Mouse (Mus musculus) cerebellum, postnatal 10 days (tissue): ENCODE measurements around the gene Smim20.

Experiments
- DNase-seq, 2 experiments: peaks; one replicate each; pipeline ENCODE4 v3.0.0; 2021; ENCODE audit warnings: mixed read lengths in 2 of 2

Gene Smim20

DNA sequence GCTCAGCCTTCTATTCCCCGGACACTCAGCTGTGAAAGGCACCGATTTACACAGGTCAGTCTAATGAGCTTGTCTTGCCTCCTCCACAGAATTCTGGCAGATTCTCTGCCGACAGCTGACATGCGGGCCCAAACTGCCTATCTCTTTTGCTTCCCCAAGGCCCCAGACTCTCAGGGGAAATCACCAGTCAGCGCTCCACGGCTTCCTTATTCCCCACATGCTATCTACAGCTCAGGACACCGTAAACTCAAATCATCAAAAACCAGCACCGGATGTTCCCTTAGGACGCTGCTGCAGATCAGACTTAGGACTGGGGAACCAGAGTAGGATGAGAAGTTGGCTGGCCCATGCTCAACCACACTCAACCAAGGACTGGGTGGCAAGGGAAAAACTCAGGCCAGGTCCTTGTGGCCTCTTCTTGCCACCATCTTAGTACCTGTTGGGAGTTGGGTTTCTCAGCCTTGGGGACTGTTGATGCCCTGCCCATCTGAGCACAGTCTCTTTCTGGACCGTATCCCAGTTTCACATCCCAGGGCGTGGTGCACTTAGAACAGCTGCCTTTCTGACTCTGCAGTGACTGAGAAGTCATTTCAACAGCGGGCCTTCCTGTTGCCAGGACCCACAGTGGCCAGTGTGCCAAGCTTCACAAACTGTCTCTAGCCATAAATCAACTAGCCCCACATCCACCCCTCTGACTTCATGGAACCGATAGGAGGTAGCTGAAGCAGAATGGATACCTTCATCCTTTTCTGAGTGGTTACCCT is 47.7 kb downstream of the Smim20 start:
- DNase-seq, result no peak

DNA sequence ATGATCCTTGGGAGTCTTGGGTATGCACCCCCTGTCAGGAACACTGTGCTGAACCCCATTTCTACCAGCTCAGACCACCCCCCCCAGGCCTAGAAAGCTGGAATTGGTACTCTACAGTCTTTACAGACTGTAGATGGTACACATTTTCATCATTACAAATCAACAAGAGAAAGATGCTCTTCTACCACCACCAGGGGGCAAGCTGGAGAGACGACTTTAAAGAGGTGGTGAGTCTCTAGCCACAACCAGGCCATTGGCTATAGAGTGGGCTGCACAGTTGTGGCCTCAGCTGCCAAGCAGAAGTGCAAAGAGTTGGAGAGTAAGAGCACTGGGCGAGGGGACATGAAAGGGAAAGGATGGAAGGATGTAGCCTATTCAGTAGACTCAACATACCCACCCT is 48.9 kb downstream of the Smim20 start:
- no peak for DNase-seq

DNA sequence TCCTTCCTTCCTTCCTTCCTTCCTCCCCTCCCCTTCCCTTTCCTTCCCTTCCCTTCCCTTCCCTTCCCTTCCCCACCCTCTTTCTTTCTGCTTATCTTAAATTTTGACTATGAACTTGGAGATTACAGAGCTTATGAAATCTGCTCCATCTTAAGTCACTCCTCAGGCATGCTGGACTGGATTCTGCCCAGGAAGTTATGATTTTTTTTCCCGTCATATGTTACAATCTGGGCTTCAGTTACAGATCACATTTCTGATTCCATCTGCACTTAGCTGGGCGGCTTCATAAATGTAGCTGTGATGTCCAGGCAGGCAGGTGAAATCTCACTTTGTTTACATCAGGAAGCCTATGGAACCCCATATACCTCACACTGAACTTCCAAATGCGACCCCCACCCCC is 50.5 kb downstream of the Smim20 start:
- no peak for DNase-seq

DNA sequence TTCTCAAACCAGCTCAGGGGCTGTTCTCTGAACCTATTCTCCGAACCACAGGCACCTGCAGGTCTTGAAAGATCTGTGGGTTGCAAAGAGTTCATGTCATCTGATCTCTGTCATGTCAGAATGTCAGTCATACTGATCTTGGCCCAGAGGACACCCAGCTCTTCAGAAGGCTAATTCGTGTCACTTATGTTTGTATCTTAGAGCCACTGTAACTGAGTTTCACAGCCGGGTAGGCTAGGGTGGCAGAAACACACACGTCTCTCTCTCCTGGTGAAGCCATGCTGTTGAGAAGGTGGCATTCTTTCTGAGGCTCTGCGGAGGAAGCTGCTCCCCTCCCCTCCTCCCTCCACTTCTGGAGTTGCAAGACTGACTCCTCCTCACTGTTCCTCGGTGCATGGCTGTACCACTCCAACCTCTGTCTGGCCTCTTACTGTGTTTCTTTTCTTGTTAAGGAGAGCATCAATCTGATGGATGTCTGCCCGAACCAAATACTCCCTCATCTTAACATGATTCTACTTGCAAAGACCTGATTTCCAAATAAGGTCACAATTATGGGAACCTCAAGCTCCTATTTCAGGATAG is 51.1 kb downstream of the Smim20 start:
- DNase-seq, result no peak

DNA sequence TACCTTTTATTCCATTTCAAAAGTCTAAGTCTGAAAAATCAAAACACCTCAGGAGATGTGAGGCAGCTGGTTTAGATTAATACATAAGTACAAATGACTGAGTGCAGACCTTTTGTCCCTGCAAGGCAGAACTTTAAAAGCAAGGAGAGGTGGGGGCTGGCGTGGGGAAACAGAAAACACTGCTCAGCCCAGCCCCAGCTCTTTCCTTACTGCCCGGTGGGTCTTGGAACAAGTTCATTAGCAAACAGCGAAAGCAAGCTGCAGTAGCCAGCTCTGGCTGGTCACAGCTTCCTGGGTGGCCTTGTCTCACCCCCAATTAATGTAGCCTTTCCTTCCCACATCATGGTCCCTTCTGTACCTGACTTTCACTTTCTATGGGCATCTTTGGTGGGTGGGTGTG is 53.4 kb downstream of the Smim20 start:
- DNase-seq, result no peak

DNA sequence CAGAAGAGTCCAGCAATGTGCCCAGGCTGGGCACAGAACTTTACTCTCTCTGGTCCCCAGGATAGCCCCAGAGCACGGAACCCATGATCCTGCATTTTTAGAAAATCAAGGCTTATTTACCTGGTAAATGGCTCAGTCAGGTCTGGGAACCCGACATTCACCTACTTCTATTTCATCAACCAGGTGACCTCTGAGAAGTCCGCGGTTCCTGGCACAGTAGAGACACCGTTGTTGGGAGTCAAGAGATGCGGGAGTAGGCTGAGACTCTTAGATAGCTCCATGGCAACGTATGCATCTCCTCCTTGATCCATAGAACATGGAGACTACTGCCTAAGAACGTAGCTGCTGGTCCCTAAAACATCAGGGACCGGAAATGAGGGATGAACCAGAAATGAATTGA is 55.0 kb downstream of the Smim20 start:
- DNase-seq, result no peak

DNA sequence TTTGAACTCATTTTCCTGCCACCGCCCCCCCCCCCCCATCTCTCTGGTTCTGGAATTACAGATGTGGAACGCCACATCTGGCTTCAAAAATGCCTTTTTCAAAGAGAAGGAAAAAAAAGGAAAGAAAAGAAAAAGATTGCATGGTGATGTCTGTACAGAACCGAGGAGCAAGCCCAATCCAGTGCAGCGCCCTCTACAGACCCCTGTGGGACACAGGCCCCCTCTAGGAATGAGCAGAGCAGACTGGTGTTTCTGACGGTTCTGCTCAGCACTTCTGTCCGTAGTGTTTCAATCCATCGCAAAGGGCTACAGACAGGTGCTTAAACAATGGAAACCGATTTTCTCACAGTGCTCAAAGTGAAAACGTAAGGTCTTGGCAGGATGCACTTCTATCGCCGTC is 55.6 kb downstream of the Smim20 start:
- peak; percentile 32 to 44 for DNase-seq

DNA sequence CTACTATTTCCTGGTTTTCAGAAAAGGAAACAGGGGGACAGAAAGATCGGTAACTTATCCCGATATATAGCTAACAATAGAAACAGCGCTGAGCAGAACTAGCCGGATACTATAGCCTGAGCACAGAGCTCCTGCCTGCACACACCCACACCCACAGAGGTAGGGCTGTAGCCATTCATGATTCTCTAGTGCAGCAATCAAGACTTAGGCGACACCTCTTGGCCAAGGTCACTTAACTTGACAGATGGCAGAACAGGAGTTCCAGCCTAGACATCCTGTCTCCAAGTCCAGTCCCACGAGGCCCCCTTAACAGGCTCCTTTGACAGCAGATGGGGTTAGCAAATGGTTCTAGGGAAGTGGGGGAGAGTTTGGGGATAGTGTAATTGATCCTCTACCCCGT is 56.2 kb downstream of the Smim20 start:
- DNase-seq, result peak; percentile 45 to 59

DNA sequence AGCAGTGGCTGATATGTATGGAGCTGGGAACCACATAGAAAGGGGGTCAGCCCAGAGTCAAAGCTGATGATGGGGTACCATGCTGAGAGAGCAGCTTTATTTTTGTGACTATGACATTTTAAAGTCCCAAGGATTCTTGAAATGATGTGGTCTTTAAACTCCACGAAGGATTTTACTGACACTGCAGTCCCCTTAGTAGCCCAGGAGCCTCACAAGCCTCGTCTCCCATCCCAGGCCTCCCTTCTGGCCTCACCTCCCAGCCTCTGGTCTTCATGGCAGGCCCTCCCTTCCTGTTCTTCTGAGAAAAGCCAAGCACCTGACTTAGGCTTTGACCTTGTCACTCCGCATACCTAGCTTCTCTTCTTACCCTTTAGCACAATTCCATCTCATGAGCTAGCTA is 57.4 kb downstream of the Smim20 start:
- DNase-seq, result no peak

DNA sequence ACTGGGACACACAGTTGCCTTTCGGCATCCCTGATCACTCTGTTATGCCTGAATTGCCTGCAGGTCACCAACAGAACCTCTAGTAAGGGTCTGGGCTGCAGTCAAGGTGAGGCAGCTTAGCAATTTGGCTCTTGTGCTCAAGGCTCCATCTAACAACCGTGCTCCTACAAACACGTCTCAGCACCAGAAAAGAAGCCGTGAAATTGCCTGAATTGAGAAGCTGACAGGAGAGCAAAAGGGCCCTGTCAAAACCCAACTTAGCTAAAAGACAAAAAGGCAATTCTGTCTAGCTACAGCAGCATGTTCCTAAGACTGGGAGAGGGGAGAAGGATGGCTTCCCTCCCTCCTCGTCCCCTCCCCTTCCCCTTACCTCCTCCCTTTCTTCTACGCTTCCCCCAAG is 57.9 kb downstream of the Smim20 start:
- DNase-seq, result no peak

DNA sequence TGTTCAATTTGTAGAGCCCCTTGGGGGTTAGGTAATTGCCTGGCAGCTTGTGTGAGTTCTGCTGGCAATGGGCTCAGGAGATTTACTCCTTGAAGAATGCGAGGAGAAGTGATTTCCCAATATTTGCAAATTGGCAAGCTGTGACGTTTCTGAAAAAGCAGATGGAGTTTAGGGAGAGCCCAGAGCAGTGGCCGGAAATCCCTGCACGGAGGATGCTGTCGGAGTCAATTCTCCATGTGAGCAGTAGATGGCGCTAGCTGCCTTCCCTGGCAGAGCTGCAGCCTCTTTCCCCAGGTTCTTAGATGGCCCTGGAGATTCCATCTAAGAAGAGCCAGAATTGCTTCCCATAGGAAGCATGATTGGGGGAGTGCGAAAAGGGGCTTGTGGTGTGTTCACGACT is 59.1 kb downstream of the Smim20 start:
- peak; percentile 88 to 91 for DNase-seq

DNA sequence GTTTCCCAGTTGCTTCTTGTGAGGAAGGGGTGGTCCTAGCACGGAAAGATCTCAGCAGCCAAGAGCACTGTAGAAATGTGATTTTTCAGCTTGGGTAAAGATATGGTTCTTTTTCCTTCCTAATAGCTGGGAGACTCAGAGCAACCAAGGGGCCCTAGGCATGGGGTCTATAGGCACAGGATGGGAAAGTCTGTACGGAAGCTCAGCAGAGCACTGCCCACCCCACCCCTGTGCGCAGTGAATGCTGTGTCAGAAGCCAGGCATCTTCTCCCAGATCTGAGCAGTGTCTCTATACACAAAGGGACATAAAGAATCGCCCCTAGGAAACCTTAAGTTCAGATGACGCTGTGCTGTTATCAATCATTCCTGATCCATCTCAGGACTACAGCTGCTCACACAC is 59.6 kb downstream of the Smim20 start:
- DNase-seq, result no peak
